Mouse (Mus musculus): ENCODE results near the gene Gpr61.
A peak's percentile ranks its signal among the peaks of the same experiment; 100 is the strongest.

The Gpr61 gene

GRCm38 (mm10) chr3:108154656-108155055 is at the start of gene Gpr61:
TSS of gene Gpr61 (minus strand) at chr3:108154882.
- DNase-seq = peak; percentile 11

GRCm38 (mm10) chr3:108204470-108204869 is 49.8 kb upstream of the Gpr61 start:
- no peak for DNase-seq

- DNase-seq = peak; percentile 81
These were observed 49.1 kb upstream of the Gpr61 start for GRCm38 (mm10) chr3:108203621-108204325.

GRCm38 (mm10) chr3:108203212-108203611 is 48.5 kb upstream of the Gpr61 start:
- no peak for DNase-seq

- no peak for DNase-seq
These were observed 47.8 kb upstream of the Gpr61 start for GRCm38 (mm10) chr3:108202506-108202905.

GRCm38 (mm10) chr3:108200329-108201323 is 45.9 kb upstream of the Gpr61 start, which contains the start of gene Cyb561d1:
TSS of gene Cyb561d1 (minus strand) at chr3:108201212.
- peak; percentile 94 for DNase-seq

- DNase-seq = no peak
These were observed 44.5 kb upstream of the Gpr61 start for GRCm38 (mm10) chr3:108199231-108199630.

GRCm38 (mm10) chr3:108197066-108197497 is 42.4 kb upstream of the Gpr61 start:
- peak; percentile 77 for DNase-seq

GRCm38 (mm10) chr3:108195941-108196590 is 41.4 kb upstream of the Gpr61 start:
- DNase-seq = no peak

- DNase-seq = no peak
These were observed 40.6 kb upstream of the Gpr61 start for GRCm38 (mm10) chr3:108195287-108195686.

- no peak for DNase-seq
These were observed 39.0 kb upstream of the Gpr61 start for GRCm38 (mm10) chr3:108193686-108194085.

- no peak for DNase-seq
These were observed 35.2 kb upstream of the Gpr61 start for GRCm38 (mm10) chr3:108189897-108190296.

- no peak for DNase-seq
These were observed 34.2 kb upstream of the Gpr61 start for GRCm38 (mm10) chr3:108188716-108189490.

GRCm38 (mm10) chr3:108187111-108187795 is 32.6 kb upstream of the Gpr61 start:
- no peak for DNase-seq

GRCm38 (mm10) chr3:108186098-108187047 is 31.7 kb upstream of the Gpr61 start, which contains the start of gene Amigo1:
TSS of gene Amigo1 (plus strand) at chr3:108186335.
- peak; percentile 75 for DNase-seq

GRCm38 (mm10) chr3:108185460-108186097 is 30.9 kb upstream of the Gpr61 start:
- DNase-seq = no peak

- no peak for DNase-seq
These were observed 30.1 kb upstream of the Gpr61 start for GRCm38 (mm10) chr3:108184742-108185141.

GRCm38 (mm10) chr3:108180514-108180913 is 25.8 kb upstream of the Gpr61 start:
- no peak for DNase-seq

Measured in retina, postnatal 1 day (tissue).